Mouse (Mus musculus): Measurements from ENCODE around the gene Odf2l.
A peak's percentile ranks its signal among the peaks of the same experiment; 100 is the strongest.

Odf2l gene

DNA sequence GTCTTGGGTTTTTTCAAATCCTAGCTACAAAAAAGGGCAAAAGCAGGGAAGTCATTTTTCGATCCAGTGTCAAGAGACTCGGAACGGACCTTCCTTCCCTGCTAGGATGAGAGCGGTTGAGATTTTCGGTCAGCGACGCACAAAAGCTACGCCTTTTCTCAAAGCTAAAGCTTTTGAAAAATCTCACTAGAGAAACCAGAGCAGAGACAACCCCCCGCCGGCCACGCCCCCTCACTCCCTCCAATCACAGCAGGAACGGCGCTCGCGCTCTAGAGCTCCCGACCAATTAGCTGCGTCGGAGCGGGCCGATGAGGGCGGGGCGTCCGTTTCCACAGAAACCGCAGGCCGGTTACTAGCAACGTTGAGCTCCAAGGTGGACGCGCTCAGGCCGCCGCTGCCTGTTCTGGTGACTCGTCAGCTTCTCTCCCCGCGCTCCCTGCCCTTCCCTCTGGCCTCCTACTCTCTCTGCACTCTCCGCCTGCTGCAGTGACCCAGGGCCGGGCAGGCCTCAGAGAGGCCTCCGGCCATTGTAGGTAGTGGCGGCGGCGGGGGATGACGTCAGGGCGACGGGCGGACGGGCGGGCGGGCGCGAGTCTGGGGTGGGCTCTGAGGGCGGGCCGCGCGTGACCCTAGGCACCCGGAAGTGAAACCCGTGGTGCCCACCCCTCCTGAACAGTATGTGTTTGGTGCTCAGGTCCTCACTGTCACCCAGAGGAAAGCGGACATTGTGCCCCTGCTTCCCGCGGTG is at the start of gene Odf2l:
TSS of gene Odf2l (plus strand) at position 335 of the 748 bp plus-strand sequence.
- DNase-seq: peak; percentile 98

DNA sequence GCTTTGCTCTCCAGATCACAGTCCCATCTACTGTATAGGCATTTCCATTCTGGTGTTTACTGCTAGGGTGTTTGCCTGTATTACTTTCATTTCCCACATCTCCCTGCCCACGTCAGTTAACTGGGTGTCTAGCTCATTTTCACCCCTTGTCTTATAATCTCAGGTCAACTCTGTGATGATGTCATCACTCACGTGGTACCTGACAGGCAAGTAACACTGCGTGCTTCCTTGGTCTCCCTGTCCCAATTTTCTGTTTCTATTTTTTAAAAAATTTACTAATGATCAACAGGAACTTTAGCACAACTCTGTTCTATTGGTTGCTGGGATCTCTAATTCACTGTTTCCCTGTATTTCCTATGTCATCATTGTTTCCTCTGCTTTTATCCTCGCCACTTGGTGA is 49.4 kb upstream of the Odf2l start:
- no peak for DNase-seq

DNA sequence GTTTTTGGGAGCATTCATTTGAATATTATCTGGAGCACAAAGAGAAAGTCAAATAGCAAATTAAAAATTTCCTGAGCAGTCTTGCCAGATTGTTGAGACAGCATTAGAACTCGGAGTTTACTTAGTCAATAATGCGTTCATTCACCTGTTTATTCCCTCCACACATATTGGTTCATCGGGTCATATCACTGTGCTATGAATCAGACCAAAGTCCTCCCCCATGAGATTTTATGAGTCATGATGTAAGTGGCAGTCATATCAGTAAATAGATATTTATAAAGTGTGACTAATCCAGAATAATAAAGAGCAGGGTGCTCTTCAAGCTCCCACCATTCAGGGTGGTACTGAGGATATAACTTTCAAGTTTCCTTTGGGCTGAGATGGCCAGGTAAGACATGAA is 46.0 kb upstream of the Odf2l start:
- no peak for DNase-seq

DNA sequence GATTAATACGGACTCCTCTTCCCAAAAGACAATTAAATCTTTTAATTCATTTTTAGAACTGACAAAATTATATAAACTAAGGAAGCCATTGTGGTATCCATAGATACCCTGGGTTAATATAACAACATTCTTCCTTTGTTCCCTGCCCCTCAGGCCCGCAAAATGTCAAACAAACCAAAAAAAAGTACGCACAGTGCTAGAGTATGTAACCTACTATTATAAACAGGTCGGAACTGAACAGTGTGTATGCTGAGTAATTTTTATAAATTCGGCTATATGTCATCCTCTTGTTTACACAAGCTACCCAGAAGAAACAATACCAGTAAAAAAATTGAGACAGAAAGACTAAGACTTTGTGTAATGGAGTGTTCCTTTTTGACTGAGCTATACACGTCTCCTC is 40.0 kb upstream of the Odf2l start:
- DNase-seq: no peak

DNA sequence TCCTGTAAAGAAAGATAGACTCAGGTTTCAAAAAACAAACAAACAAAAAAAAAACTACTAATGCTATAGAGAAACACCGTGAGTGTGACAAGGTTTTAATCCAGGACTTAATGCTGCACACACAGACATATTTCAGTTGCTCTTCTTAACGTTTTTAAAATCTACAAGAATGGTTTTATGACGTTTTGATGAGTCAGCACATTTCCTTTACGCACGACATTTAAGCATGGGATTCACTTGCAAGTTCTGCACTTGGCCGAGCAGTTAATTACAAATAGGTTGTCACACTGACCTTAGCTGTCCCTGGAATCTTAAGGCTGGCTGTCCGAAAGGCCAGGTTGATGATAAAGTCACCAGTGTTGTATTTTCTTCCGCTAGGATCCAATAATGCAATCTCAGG is 37.5 kb upstream of the Odf2l start:
- no peak for DNase-seq

DNA sequence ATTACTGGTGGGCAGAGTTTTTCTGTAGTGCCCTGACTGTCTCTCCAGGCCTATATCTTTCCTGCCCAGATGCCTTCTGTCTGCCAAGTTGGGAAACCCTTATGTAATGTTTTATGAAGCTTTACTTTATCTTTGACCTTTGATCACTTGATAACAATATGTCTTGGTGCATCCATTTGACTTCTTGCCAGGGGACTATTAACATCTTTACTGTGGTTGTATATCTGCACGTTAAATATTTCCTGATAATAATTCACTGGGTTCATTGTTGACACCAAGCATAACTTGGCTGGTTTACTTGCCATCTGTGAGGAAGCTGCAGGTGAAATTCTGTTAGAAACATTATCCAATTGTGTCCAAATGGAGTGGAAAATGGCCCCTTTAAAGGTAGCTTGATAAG is 35.3 kb upstream of the Odf2l start:
- no peak for DNase-seq

DNA sequence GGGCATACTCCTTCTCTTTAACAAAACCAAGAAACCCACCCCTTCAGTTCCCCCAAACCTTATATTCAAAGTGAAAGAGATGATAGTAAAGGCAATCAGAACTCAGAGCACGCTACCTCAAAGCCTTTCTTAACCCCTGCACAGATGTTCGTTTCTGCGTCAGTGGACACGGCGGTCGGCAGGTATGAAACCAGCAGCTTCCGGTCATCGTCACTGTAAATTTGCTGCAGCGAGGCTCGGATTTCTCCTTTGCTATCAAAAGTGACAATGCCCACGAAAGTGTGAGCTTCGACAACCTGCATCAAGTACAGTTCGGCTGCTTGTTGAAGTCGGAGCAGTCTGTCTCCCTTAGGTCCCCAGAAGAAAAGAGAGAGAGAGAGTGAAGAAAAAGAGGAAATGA is 32.2 kb upstream of the Odf2l start:
- DNase-seq: no peak

DNA sequence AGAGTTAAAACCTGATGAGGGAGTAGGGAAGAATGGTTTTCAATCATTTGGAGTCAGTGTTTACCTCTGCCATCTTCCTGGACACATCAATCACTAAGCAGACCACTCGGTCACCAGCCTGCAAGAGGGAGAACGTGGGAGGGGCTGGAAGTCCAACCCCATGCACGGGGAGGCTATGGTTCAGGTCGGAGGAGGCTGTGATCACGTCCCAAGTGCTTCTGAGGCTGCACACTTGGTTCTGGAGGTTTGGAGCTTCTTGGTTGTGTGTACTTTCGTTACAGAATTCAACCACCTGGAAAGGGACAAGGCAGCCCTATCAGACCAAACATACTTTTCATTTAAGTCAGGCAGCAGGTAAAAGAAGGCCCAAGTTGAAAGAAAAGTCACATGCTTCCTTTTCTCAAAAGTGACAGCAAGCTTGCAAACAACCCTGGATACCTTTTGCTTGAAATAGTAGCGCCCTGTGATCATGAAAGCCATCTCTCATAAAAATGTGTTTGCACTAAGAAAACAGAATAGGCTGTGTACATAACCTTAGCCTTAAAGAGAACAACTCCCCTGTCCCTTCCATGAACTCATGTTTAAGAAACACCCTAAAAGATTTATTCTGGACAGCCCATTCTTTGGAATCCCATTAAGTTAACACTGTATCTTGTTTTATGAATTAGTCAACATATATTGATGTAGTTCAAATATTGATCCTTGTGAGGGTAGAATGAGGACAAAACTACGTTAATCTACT is 30.4 kb upstream of the Odf2l start:
- DNase-seq: no peak

DNA sequence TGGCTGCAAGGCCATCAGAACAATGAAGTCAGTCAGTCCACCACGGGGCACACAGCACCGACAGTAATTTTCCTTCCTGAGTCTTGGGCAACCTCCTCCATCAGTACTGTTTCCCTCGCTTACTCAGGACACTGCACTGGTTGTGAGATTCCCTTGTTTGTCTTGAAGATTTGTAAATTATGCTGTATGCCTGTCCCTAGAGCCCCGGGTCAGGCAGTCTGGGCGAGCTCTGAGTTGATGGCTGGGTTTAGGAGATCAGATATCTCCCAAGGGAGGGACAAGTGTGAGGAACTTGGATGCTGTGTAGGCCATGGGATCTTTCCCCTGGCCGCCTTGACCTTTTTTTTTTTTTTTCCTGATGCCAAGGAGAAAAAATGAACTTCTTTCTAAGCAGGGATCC is 19.1 kb upstream of the Odf2l start, which contains the start of gene Clca2:
TSS of gene Clca2 (minus strand) at position 153 of the 400 bp plus-strand sequence.
- no peak for DNase-seq

DNA sequence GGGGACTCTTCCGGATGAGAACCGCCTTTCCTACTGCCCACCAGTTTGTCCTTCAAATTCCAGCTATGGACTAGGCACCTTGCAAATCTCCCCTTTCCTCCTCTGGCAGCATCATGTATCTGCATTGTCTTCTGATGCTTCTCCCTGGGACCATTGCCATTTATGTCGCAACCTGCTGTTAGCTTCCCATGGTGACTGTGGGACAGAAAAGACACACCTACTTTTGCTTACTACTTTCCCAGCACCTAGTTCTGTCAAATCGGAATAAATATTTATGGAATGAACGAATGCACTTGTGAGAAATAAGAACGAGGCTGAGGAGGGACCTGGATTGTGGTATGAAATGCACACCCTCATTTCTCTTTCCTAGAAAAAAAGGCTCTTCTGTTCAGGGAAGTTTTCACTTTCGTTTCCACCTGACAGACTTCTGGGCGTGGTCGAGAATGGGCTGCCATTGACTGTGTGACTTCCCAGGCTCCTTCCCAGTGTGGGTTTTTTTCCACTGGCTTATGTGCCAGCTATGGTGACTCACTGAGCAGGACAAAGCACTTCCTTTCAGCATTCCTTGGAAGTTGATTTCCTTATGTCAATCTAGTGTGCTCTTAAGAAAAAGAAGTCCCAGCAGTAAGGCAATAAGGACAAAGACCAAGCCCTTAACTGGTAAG is 16.4 kb upstream of the Odf2l start:
- DNase-seq: no peak

DNA sequence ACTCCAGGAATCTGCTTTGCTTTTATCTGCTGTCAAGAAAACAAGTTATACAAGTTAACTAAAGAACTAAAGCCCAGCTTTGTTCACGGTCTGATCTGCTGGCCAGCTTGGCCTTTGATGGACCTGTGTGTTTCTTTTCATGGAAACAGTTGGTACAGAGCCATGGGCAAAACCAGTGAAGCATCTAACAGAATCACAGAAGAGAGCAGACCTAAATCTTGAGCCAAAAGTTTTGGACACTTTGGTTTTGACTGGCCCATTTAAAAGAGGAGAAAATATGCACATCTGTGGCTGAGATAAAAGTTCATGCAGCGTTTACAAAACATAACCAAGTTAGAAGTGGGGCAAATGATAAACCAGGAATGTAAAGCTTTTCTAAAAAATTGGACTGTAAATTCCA is 15.1 kb upstream of the Odf2l start:
- no peak for DNase-seq

DNA sequence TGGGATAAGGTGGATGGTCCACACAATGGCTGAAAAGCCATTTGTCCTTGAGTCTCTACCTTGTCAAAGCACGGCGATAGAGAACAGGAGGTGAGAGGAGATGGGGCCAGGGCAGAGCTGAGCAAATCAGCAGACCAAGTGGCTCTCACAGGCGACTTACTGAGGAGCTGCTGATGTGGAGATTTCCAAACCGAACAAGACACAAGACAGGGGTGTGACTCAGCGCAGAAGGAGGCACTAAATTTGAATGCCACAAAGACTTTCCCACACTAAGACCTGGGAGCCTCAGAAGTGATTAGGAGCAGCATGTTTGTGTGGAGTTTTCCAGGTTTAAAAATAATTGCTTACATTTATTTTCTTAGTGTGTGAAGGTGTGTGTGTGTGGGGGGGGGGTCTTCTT is 14.6 kb upstream of the Odf2l start:
- no peak for DNase-seq

DNA sequence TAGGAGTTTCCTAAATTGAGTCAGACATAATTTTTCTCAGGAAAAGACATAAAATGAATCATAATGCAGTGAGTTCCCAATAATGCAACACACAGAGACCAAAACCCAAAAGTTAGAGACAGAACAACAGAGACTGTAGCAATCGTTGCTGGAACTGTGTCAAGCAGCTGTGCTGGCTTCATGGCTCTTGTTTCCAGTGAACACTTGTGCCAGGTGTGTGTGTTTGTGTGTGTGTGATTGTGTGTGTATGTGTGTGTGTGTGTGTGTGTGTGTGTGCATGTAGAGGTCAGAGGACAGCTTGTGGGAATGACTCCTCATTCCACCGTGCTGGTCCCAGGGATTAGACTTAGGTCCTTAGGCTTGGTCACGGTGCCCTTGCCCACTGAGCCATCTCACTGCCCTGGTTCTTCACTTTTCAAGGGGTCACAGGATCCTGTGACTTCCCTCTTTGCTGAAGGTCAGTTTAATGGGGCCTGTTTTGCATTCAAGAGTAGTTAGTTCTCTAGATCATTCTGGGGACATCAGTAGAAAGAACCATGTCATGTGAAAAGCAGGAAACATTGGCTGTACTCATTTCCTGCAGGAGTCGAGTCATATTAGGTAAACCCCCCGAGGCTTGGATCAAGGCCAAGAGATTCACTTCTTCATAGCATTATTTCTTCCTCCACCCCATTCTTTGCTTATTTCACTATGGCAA is 13.2 kb upstream of the Odf2l start:
- no peak for DNase-seq

DNA sequence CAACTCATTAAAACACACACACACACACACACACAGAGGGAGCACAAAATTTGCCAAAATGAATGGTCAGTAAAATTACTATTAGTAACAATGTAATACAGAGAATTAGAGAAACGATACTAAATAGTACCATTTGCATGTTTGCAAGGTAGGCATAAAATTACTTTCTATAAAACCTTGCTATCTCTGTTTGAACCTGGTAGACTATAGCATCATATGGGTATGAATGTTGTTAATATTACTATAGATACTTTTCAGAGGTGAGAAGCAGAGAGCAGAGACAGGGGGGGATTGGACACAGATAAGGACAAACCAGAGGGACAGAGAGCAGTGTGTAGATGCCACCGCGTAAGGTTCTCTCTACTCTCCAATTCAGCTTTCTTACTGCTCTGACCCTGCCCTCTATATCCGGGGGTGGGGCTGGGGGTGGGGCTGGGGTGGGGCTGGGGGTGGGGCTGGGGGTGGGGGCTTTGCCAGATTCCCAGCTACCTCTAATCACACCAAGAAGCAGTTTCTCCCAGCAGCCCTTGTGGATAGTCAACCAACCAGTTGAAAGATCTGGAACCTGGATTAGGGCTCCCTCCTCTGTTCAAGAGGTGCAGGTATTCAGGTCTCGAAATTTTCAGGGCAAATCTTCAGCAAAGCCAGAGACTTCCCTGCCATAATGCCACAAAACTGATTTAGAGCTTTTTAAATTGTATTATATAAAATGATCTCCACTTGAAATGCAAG is 12.4 kb upstream of the Odf2l start:
- DNase-seq: no peak

DNA sequence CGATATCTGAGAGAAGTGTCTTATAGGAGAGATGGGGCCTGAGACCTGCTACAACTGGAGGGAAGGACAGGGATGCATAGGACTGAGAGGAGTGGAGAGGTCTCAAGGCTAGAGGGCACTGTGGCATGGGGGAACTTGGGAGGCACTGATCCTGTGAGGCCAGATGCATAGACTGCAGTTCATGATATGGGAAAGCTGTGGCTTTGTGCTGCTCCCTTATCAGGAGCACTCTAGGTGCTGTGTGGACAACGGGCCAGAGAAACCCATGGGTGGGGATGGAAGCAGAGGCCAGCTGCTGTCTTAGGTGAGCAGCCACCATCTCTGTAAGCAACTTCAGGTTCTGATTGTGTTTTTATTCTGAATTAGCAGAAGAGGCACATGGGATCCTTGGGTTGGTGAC is 3.2 kb upstream of the Odf2l start:
- no peak for DNase-seq

DNA sequence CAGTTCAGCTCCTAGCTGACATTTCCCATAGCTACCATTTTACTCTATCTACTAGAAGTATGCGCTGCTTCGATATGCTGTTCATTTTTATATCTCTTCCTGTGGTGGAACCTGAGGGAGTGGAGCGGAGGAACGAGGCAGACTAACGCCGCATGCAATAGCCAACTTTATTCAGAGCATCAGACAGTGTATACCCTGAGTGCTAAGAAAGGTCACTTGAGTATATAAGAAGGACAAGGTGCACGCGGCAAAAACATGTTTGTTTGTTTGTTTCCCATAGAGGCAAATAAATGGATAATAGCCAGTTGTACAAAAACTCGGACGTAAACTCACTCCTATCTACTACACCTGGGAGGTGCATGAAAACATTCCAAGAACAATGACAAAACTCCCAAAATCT is 751 bp upstream of the Odf2l start:
- DNase-seq: peak; percentile 3

DNA sequence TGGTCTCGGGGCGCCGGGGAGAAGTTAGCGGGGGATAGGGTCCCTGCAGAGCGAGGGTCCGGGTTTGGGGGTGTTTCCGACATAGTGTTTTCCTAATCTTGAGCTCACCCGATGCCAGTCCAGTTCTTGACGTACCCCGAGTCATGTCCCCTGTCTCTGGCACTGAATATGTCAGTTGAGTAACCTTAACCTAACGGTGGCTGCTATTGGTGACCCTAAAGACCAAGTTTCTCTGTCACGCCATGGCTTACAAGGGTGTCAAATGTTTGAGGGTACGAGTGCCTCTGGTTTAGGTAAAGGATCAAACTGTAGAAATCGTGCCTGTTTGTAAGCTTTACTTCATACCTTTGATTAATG is 592 bp downstream of the Odf2l start:
- no peak for DNase-seq

DNA sequence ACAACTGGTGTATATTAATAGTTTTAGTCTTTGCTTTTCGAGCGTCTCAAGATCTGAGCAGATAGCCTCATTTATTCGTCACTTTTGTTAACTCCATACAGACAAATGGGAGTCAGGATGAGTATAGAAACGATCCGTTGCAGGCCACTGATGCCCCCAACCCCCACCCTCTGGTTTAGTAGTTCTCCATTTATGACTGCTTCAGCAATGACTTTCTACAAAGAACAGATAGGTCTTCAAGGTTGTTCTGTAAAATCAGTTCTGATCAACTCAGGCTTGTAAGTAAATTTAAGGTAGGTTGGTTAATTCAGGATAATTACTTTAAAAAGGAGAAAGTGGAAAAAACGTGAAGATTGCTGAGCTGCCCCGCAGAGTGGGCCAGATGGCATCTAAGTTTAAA is 1.0 kb downstream of the Odf2l start:
- DNase-seq: peak; percentile 10

DNA sequence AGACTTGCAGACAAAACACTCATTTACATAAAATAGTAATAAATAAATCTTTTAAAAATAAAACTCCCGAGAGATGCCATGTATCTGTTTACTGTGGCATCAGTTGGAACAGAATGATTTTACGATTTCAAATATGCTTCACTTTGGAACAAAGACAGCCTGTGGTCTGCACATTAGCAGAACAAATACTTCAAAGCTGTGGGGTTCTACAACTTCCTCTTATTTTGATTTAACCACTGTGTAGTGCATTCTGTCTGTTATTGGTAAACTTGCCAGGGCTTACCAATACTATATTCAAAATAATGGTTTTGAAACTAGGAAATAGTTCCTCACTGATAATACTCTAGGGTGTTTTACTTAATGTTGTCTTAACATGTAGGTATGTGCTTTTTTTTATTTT is 8.2 kb downstream of the Odf2l start:
- no peak for DNase-seq

DNA sequence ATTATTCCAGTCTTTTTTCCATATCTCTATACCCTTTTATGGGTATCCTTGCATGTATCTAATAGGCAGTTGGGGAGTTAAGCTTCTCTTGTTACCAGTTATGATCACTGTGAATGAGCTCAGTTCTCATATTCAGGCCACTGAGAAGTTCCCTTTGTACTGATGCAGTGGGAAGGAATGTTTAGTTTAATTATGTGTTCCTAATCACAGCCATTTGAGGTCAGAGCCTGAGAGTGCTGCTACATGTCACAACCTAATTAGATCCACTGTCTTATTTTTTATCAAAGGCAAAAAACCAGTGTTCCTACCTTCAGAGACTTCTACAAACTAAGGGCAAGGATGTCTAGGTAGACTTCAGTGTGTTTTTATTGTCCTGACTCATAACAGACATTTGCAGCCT is 11.0 kb downstream of the Odf2l start:
- no peak for DNase-seq

DNA sequence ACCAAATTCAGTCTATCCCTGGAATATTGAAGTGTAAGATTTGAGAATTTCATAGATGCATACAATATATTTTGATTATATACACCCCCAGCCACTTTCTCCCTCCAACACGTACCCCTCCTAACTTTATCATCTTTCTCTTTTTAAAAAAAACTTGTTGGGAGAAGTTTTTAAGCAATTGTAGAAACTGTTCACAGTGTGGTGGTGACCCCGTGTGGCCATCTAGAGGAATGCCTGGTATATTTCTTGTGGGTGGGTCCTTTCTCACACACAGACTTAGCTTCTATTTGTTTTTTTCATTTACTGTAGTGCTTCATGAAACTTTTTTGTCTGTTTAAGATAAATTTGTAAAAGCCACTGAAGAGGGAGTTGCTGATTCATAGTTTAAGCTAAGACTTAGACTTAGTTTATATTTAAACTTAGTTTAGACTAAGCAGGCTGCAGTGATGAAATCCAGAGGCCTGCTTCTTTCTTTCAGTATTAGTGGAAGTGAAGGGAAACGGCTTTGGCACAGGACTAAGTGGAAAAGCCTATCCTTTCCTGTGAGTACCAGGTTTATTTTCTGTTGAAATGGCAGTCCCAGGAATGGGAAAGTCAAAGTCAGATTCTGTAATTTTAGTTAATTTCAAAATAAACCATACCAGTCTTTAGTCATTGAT is 13.0 kb downstream of the Odf2l start:
- peak; percentile 5 for DNase-seq

DNA sequence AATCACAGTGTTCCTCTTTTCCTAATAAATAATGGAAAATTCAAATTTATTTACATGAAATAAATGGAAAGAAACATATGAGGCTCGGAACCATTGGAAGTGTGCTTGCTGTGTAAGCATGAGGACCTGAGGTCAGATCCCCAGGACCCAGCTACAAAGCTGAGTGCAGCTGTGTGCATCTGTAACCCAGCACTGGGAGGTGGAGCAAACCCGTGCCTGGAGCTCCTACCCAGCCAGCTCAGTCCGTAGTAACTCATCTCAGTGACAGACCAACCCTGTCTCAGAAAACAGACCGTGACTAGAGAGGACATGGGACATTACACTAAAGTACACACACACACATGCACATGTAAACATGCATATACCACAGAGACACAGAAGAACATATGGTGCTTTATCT is 21.8 kb downstream of the Odf2l start:
- no peak for DNase-seq

All from cerebellum, adult 8-10 months (tissue).